Mouse (Mus musculus): ENCODE results near the gene Dap. TPM values are rescaled to one million over a fixed set of nuclear protein-coding genes. Genes with fewer than 3 reads are reported as not detected.

Dap gene
- total and polyA plus RNA-seq, 3 experiments = 0.05 to 0.11 TPM; not detected in 1

DNA sequence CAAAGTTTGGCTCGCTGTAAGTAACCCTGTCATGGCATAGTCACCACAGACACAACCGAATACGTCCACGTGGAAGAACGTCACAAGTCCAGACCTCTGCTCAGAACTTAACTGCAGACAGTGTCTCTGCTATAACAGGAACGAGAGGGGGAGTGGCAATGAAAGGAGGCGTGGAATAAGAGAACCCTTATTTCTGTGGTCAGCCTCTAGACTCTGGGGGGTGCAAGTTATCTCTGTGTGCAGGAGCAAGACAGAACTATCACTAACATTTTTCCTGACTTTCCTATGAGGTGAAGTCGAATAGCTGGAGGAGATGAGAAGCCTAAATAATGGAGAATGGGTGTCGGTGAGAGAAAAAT, 12.4 kb downstream of the Dap start:
- TF ChIP-seq CTCF (IDR thresholded peaks at IDR 0.05; ENCODE audit: low read depth, low read length) (no peak), TAL1 (conservative IDR thresholded peaks at IDR 0.05; ENCODE audit: low read depth, low read length) (no peak), GATA1 (IDR thresholded peaks at IDR 0.05; ENCODE audit: borderline replicate concordance, low read length) (no peak), POLR2AphosphoS5 (IDR thresholded peaks at IDR 0.05; ENCODE audit: insufficient replicate concordance, low read depth, low read length) (no peak), GATA2 (IDR thresholded peaks at IDR 0.05; ENCODE audit: borderline replicate concordance, low read depth, low read length) (no peak)
- Histone ChIP-seq H3K27me3 (ENCODE audit: insufficient read depth, low read length) (no peaks in the 10 kb centered on the region), H3K4me3 (ENCODE audit: low read depth, low read length) (no peak overlapping the region), H3K36me3 (replicated peaks) (no peaks in the 10 kb centered on the region), H3K4me1 (ENCODE audit: insufficient read depth, low read depth, low read length) (no peaks in the 10 kb centered on the region), H3K9me3 (replicated peaks) (peaks cover 7% of the 10 kb centered on the region; the same call in 1 of the 2 replicates)
- DNase-seq (ENCODE audit: low spot score) (no peak), ATAC-seq (ENCODE audit: extremely low read depth, insufficient number of reproducible peaks, low FRiP score, poor library complexity, severe bottlenecking) (no peak)

DNA sequence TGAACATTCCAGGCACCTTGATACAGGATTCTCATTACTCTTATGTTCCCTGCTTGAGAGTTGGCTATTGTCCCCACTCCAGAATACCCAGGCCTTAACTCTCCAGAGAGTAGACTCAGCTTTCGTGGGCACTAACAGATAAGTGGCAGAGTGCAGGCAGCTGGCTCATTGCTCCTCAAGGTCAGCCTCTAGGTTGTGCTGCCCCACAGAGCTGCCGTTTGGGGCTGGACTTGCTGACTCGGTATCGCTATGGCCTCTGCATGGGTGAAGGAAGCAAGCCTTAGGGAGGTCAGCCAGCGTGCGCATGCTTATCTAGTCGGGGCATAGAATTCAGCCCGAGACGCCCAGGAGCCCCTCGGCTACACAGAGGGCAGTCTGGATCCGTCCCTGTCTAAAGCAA, 13.3 kb downstream of the Dap start:
- H3K4me1 ChIP-seq (ENCODE audit: insufficient read depth, low read depth, low read length) = no peaks in the 10 kb centered on the region
- H3K27me3 ChIP-seq (ENCODE audit: insufficient read depth, low read length) = no peaks in the 10 kb centered on the region
- no peak overlapping the region for H3K4me3 ChIP-seq (ENCODE audit: low read depth, low read length)
- H3K36me3 ChIP-seq (replicated peaks) = no peaks in the 10 kb centered on the region
- DNase-seq (ENCODE audit: low spot score) (no peak), ATAC-seq (ENCODE audit: extremely low read depth, insufficient number of reproducible peaks, low FRiP score, poor library complexity, severe bottlenecking) (no peak)
- peaks cover 7% of the 10 kb centered on the region; the same call in 1 of the 2 replicates for H3K9me3 ChIP-seq (replicated peaks)
- TF ChIP-seq POLR2AphosphoS5 (IDR thresholded peaks at IDR 0.05; ENCODE audit: insufficient replicate concordance, low read depth, low read length) (no peak), GATA1 (IDR thresholded peaks at IDR 0.05; ENCODE audit: borderline replicate concordance, low read length) (no peak), TAL1 (conservative IDR thresholded peaks at IDR 0.05; ENCODE audit: low read depth, low read length) (no peak), CTCF (IDR thresholded peaks at IDR 0.05; ENCODE audit: low read depth, low read length) (no peak), GATA2 (IDR thresholded peaks at IDR 0.05; ENCODE audit: borderline replicate concordance, low read depth, low read length) (no peak)

GRCm38 (mm10) chr15:31237898-31238297, 13.8 kb downstream of the Dap start:
- Histone ChIP-seq H3K27me3 (ENCODE audit: insufficient read depth, low read length) (no peaks in the 10 kb centered on the region), H3K9me3 (replicated peaks) (peaks cover 7% of the 10 kb centered on the region; the same call in 1 of the 2 replicates), H3K36me3 (replicated peaks) (no peaks in the 10 kb centered on the region), H3K4me1 (ENCODE audit: insufficient read depth, low read depth, low read length) (no peaks in the 10 kb centered on the region), H3K4me3 (ENCODE audit: low read depth, low read length) (no peak overlapping the region)
- no peak for TF ChIP-seq CTCF (IDR thresholded peaks at IDR 0.05; ENCODE audit: low read depth, low read length)
- TF ChIP-seq POLR2AphosphoS5 (IDR thresholded peaks at IDR 0.05; ENCODE audit: insufficient replicate concordance, low read depth, low read length) = no peak
- TF ChIP-seq GATA2 (IDR thresholded peaks at IDR 0.05; ENCODE audit: borderline replicate concordance, low read depth, low read length) = no peak
- TF ChIP-seq TAL1 (conservative IDR thresholded peaks at IDR 0.05; ENCODE audit: low read depth, low read length) = no peak
- TF ChIP-seq GATA1 (IDR thresholded peaks at IDR 0.05; ENCODE audit: borderline replicate concordance, low read length) = no peak
- DNase-seq (ENCODE audit: low spot score) = no peak
- ATAC-seq (ENCODE audit: extremely low read depth, insufficient number of reproducible peaks, low FRiP score, poor library complexity, severe bottlenecking) = no peak

- Histone ChIP-seq H3K36me3 (replicated peaks) (no peaks in the 10 kb centered on the region), H3K4me1 (ENCODE audit: insufficient read depth, low read depth, low read length) (no peaks in the 10 kb centered on the region), H3K27me3 (ENCODE audit: insufficient read depth, low read length) (no peaks in the 10 kb centered on the region), H3K4me3 (ENCODE audit: low read depth, low read length) (no peak overlapping the region), H3K9me3 (replicated peaks) (peaks cover 7% of the 10 kb centered on the region; the same call in 1 of the 2 replicates)
- no peak for TF ChIP-seq GATA1 (IDR thresholded peaks at IDR 0.05; ENCODE audit: borderline replicate concordance, low read length)
- DNase-seq (ENCODE audit: low spot score) = no peak
- ATAC-seq (ENCODE audit: extremely low read depth, insufficient number of reproducible peaks, low FRiP score, poor library complexity, severe bottlenecking) = no peak
Measured at GRCm38 (mm10) chr15:31238611-31239010, 14.5 kb downstream of the Dap start.

- DNase-seq (ENCODE audit: low spot score) = no peak
- H3K27me3 ChIP-seq (ENCODE audit: insufficient read depth, low read length) = no peaks in the 10 kb centered on the region
- no peak for ATAC-seq (ENCODE audit: extremely low read depth, insufficient number of reproducible peaks, low FRiP score, poor library complexity, severe bottlenecking)
- peaks cover 7% of the 10 kb centered on the region; the same call in 1 of the 2 replicates for H3K9me3 ChIP-seq (replicated peaks)
- no peak overlapping the region for H3K4me3 ChIP-seq (ENCODE audit: low read depth, low read length)
- TF ChIP-seq GATA1 (IDR thresholded peaks at IDR 0.05; ENCODE audit: borderline replicate concordance, low read length) = no peak
- no peak for TF ChIP-seq TAL1 (conservative IDR thresholded peaks at IDR 0.05; ENCODE audit: low read depth, low read length)
- TF ChIP-seq CTCF (IDR thresholded peaks at IDR 0.05; ENCODE audit: low read depth, low read length) = no peak
- TF ChIP-seq GATA2 (IDR thresholded peaks at IDR 0.05; ENCODE audit: borderline replicate concordance, low read depth, low read length) = no peak
- no peak for TF ChIP-seq POLR2AphosphoS5 (IDR thresholded peaks at IDR 0.05; ENCODE audit: insufficient replicate concordance, low read depth, low read length)
- H3K4me1 ChIP-seq (ENCODE audit: insufficient read depth, low read depth, low read length) = no peaks in the 10 kb centered on the region
- H3K36me3 ChIP-seq (replicated peaks) = no peaks in the 10 kb centered on the region
Measured at GRCm38 (mm10) chr15:31239713-31240112, 15.6 kb downstream of the Dap start.

GRCm38 (mm10) chr15:31240181-31240580, 16.1 kb downstream of the Dap start:
- Histone ChIP-seq H3K9me3 (replicated peaks) (peaks cover 7% of the 10 kb centered on the region; the same call in 1 of the 2 replicates), H3K36me3 (replicated peaks) (no peaks in the 10 kb centered on the region), H3K27me3 (ENCODE audit: insufficient read depth, low read length) (no peaks in the 10 kb centered on the region), H3K4me1 (ENCODE audit: insufficient read depth, low read depth, low read length) (no peaks in the 10 kb centered on the region), H3K4me3 (ENCODE audit: low read depth, low read length) (no peak overlapping the region)
- DNase-seq (ENCODE audit: low spot score) (no peak), ATAC-seq (ENCODE audit: extremely low read depth, insufficient number of reproducible peaks, low FRiP score, poor library complexity, severe bottlenecking) (no peak)
- no peak for TF ChIP-seq GATA1 (IDR thresholded peaks at IDR 0.05; ENCODE audit: borderline replicate concordance, low read length)
- TF ChIP-seq CTCF (IDR thresholded peaks at IDR 0.05; ENCODE audit: low read depth, low read length) = no peak
- TF ChIP-seq GATA2 (IDR thresholded peaks at IDR 0.05; ENCODE audit: borderline replicate concordance, low read depth, low read length) = no peak
- TF ChIP-seq POLR2AphosphoS5 (IDR thresholded peaks at IDR 0.05; ENCODE audit: insufficient replicate concordance, low read depth, low read length) = no peak
- no peak for TF ChIP-seq TAL1 (conservative IDR thresholded peaks at IDR 0.05; ENCODE audit: low read depth, low read length)

GRCm38 (mm10) chr15:31243260-31243659, 19.1 kb downstream of the Dap start:
- DNase-seq (ENCODE audit: low spot score) (no peak), ATAC-seq (ENCODE audit: extremely low read depth, insufficient number of reproducible peaks, low FRiP score, poor library complexity, severe bottlenecking) (no peak)
- no peaks in the 10 kb centered on the region for H3K27me3 ChIP-seq (ENCODE audit: insufficient read depth, low read length)
- no peaks in the 10 kb centered on the region for H3K4me1 ChIP-seq (ENCODE audit: insufficient read depth, low read depth, low read length)
- peaks cover 7% of the 10 kb centered on the region; the same call in 1 of the 2 replicates for H3K9me3 ChIP-seq (replicated peaks)
- TF ChIP-seq TAL1 (conservative IDR thresholded peaks at IDR 0.05; ENCODE audit: low read depth, low read length) = no peak
- TF ChIP-seq POLR2AphosphoS5 (IDR thresholded peaks at IDR 0.05; ENCODE audit: insufficient replicate concordance, low read depth, low read length) = no peak
- no peak for TF ChIP-seq GATA2 (IDR thresholded peaks at IDR 0.05; ENCODE audit: borderline replicate concordance, low read depth, low read length)
- no peak for TF ChIP-seq GATA1 (IDR thresholded peaks at IDR 0.05; ENCODE audit: borderline replicate concordance, low read length)
- TF ChIP-seq CTCF (IDR thresholded peaks at IDR 0.05; ENCODE audit: low read depth, low read length) = no peak
- H3K4me3 ChIP-seq (ENCODE audit: low read depth, low read length) = no peak overlapping the region
- H3K36me3 ChIP-seq (replicated peaks) = no peaks in the 10 kb centered on the region
